Mouse (Mus musculus) limb, embryonic 14.5 days (tissue): ENCODE measurements around the gene Maneal. TPM values are rescaled to one million over a fixed set of nuclear protein-coding genes. Genes with fewer than 3 reads are reported as not detected.

Source experiments
- ATAC-seq: fragments of 200-750 bp; cut with Nextera tagmentation; 2 replicates; pipeline ENCODE4 v1.8.0; 2017; ENCODE audit warnings: low read depth, moderate number of reproducible peaks, moderate TSS enrichment; ENCODE audit not compliant: low FRiP score
- DNase-seq: peaks from one replicate; pipeline ENCODE4 v3.0.0-alpha.2; 2015; ENCODE audit warnings: low spot score
- H3K27ac ChIP-seq: fragments of 300-500 bp; sonication (generic); replicated peaks from 2 replicates; pipeline ENCODE4 v1.5.1; 2014; ENCODE audit warnings: low read depth, mild to moderate bottlenecking, low read length, moderate library complexity, mixed read lengths
- H3K27me3 ChIP-seq: fragments of 300-500 bp; sonication (generic); 2 replicates; pipeline ENCODE4 v1.6.1; 2014; ENCODE audit warnings: low read length, mixed read lengths; ENCODE audit not compliant: control insufficient read depth, insufficient read depth
- H3K36me3 ChIP-seq: fragments of 300-500 bp; sonication (generic); 2 replicates; pipeline ENCODE4 v1.6.1; 2014; ENCODE audit warnings: mild to moderate bottlenecking, low read length, moderate library complexity, mixed read lengths; ENCODE audit not compliant: control insufficient read depth, insufficient read depth
- H3K4me1 ChIP-seq: fragments of 300-500 bp; sonication (generic); 2 replicates; pipeline ENCODE4 v1.6.1; 2014; ENCODE audit warnings: antibody characterized with exemption, low read length, mixed read lengths; ENCODE audit not compliant: control insufficient read depth, insufficient read depth
- H3K4me2 ChIP-seq: fragments of 300-500 bp; sonication (generic); replicated peaks from 2 replicates; pipeline ENCODE4 v1.6.1; 2014; ENCODE audit warnings: low read depth, mild to moderate bottlenecking, low read length, moderate library complexity; ENCODE audit not compliant: severe bottlenecking
- H3K4me3 ChIP-seq: fragments of 300-500 bp; sonication (generic); replicated peaks from 2 replicates; pipeline ENCODE4 v1.5.1; 2014; ENCODE audit warnings: low read length
- H3K9ac ChIP-seq: fragments of 300-500 bp; sonication (generic); 2 replicates; pipeline ENCODE4 v1.6.1; 2014; ENCODE audit warnings: mild to moderate bottlenecking, low read depth, low read length, moderate library complexity; ENCODE audit not compliant: severe bottlenecking
- H3K9me3 ChIP-seq: fragments of 300-500 bp; sonication (generic); 2 replicates; pipeline ENCODE4 v1.6.1; 2016; ENCODE audit warnings: low read length; ENCODE audit not compliant: control insufficient read depth
- POLR2A ChIP-seq: fragments of 200-500 bp; IDR thresholded peaks from 2 replicates; pipeline ENCODE4 v1.8.0; 2012; ENCODE audit warnings: inconsistent platforms, mild to moderate bottlenecking, moderate library complexity, borderline replicate concordance; ENCODE audit not compliant: insufficient read depth, insufficient read length; ENCODE audit errors: extremely low read depth
- WGBS: fragments of 180-500 bp; shearing (Covaris S2); extraction: QIAGEN DNeasy Blood & Tissue Kit; methylation state at CpG from one replicate; pipeline ENCODE4 v1.1.7; 2014; 5-methylcytosine and 5-hydroxymethylcytosine counted together
- polyA plus RNA-seq, 2 experiments: library from polyadenylated mRNA; depleted of rRNA in 1 of 2; stranded (reverse) in 1 of 2; unstranded in 1 of 2; fragments of >200 nt; fragmentation: Nextera tagmentation in 1 of 2; extraction: Ambion mirVana in 1 of 2; gene quantifications; 2 replicates each; pipeline versions ENCODE4 v1.2.1 to v1.2.3; 2012 to 2014

The Maneal gene
- polyA plus RNA-seq, 2 experiments = 1.6 to 2.7 TPM

DNA sequence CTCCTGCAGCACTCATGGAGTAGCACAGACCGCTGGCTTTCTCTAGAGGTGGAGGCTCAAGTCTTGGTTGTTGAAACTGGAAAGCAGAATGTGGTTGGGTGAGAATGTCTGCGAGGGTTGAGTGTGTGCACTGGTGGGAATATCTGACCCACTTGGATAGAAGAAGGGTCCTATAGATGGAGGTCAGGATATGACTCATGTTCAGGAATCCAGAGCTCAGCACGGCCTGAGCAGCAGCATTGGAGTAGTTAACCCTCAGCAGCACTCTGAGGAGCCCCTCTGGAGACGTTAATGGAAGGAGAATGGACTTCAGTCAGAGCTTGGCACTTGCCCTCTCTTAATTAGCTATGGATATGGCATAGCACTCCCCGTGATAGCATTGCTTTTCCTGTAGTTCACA lies 32.3 kb downstream of the Maneal start:
- ATAC-seq (no peak), DNase-seq (no peak)
- Histone ChIP-seq H3K27me3 (no peaks in the 10 kb centered on the region), H3K9me3 (no peaks in the 10 kb centered on the region), H3K36me3 (peaks cover 68% of the 10 kb centered on the region), H3K4me3 (no peak overlapping the region), H3K9ac (no peak overlapping the region), H3K4me2 (no peak overlapping the region), H3K4me1 (no peaks in the 10 kb centered on the region), H3K27ac (no peak overlapping the region)
- 85% methylated on average over 5 of the region's 5 CpGs for WGBS
- TF ChIP-seq POLR2A = no peak

DNA sequence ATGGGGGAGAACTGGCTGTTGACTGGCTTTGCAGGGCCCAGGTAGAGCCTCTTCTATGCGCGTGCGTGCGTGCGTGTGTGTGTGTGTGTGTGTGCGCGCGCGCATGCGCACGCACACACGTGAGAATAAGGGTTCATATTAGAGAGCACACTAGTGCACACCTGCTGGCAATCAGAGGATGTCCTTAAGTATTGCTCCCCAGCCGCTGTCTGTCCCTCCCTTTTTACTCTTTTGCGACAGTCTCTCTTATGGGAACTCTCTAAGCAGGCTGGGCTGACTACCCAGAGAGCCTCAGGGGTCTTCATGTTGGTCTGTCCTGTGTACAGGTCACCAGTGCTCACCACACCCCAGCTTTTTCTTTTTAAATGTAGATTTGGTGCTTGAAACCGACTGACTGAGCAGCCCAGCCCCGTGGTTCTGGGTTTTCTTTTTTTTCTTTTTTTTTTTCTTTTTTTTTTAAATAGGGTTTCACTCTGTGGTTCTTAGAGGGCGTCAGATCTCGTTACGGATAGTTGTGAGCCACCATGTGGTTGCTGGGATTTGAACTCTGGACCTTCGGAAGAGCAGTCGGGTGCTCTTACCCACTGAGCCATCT lies 36.5 kb downstream of the Maneal start:
- TF ChIP-seq POLR2A = no peak

DNA sequence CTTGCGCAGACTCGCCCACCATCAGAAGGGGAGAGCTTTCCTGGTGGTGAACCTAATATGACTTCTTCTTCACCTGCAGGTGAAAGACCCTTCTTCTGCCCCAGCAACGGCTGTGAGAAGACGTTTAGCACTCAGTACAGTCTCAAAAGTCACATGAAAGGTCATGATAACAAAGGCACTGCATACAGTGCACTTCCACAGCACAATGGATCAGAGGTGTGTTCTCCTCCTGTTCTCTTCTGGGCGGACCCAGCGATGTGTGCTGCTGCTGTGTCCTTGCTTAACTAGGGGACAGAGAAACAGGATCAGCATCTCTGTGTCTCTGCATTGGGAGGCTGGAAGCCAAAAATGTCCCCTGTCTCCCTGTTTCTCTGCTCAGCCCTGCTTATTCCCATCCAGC lies 37.0 kb downstream of the Maneal start:
- Histone ChIP-seq H3K9me3 (no peaks in the 10 kb centered on the region), H3K4me3 (no peak overlapping the region), H3K4me2 (no peak overlapping the region), H3K27me3 (no peaks in the 10 kb centered on the region), H3K4me1 (no peaks in the 10 kb centered on the region), H3K27ac (no peak overlapping the region), H3K36me3 (peaks cover 76% of the 10 kb centered on the region), H3K9ac (no peak overlapping the region)
- no peak for DNase-seq
- no peak for TF ChIP-seq POLR2A
- 97% methylated on average over 6 of the region's 6 CpGs for WGBS
- no peak for ATAC-seq

More for the DNA sequence above, 36.5 kb downstream of the Maneal start:
- H3K9ac ChIP-seq = no peak overlapping the region
- 94% methylated on average over 21 of the region's 21 CpGs for WGBS
- DNase-seq (no peak), ATAC-seq (no peak)
- H3K27me3 ChIP-seq = no peaks in the 10 kb centered on the region
- H3K36me3 ChIP-seq = peaks cover 71% of the 10 kb centered on the region
- no peaks in the 10 kb centered on the region for H3K4me1 ChIP-seq
- H3K9me3 ChIP-seq = no peaks in the 10 kb centered on the region
- H3K27ac ChIP-seq = no peak overlapping the region
- no peak overlapping the region for H3K4me2 ChIP-seq
- no peak overlapping the region for H3K4me3 ChIP-seq

DNA sequence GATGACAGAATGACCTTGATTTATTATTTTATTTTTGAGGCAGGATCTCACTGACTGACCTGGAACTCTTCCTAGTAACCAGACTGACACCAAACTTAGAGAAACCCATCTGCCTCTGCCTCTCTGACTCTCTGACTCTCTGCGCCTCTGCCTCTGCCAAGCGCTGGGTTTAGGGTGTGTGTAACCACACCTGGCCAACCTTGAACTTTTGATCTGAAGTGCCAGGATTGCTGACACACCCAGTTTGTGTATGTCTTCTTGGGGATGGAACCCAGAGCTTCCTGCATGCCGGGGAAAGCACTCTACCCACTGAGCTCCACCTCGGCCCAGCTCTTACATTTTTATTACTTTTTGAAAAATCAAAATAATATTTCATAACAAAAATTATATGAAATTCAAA lies 43.1 kb downstream of the Maneal start:
- no peaks in the 10 kb centered on the region for H3K27me3 ChIP-seq
- no peaks in the 10 kb centered on the region for H3K9me3 ChIP-seq
- ATAC-seq = no peak
- 93% methylated on average over 4 of the region's 4 CpGs for WGBS
- no peak for TF ChIP-seq POLR2A
- H3K4me2 ChIP-seq = no peak overlapping the region
- peaks cover 47% of the 10 kb centered on the region for H3K36me3 ChIP-seq
- H3K27ac ChIP-seq = no peak overlapping the region
- DNase-seq = no peak
- H3K9ac ChIP-seq = no peak overlapping the region
- H3K4me1 ChIP-seq = no peaks in the 10 kb centered on the region
- H3K4me3 ChIP-seq = no peak overlapping the region

DNA sequence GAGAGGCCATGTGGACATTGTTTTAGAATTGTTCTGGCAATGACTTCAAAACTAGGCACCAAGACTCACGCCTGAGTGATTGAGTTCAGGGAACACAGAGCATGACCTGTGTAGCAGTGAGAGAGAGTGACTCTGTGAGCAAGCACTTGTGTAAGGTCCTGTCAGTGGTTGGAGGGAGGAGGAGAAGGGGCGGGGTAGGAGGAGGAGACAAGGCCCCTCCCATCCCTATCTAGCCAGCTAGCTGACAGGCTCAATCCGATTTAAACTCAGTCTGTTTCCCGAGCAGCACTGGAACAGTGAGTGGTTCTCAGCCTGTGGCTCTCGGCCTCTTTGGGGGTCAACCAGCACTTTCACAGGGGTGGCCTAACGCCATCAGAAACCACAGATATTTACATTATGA lies 44.2 kb downstream of the Maneal start:
- DNase-seq (peak; percentile 9), ATAC-seq (no peak)

More for the DNA sequence above, 44.2 kb downstream of the Maneal start:
- Histone ChIP-seq H3K36me3 (peaks cover 42% of the 10 kb centered on the region), H3K27me3 (no peaks in the 10 kb centered on the region), H3K27ac (no peak overlapping the region), H3K4me1 (no peaks in the 10 kb centered on the region), H3K4me3 (no peak overlapping the region), H3K9ac (no peak overlapping the region), H3K9me3 (no peaks in the 10 kb centered on the region), H3K4me2 (no peak overlapping the region)
- whole genome bisulfite sequencing = 25% methylated on average over 6 of the region's 6 CpGs
- no peak for TF ChIP-seq POLR2A
